Mouse (Mus musculus) colon, adult 2 months (tissue): ENCODE results near the gene Pdk3. TPM values are rescaled to one million over a fixed set of nuclear protein-coding genes. Genes with fewer than 3 reads are reported as not detected.

ENCODE experiments used
- polyA plus RNA-seq: library from polyadenylated mRNA; depleted of rRNA; stranded (reverse); fragments of >200 nt; gene quantifications from 2 replicates; pipeline ENCODE4 v1.2.3, GENCODE M21; 2012; rRNA removed

The Pdk3 gene
- 12.0 and 12.3 TPM in 2 replicates for polyA plus RNA-seq

GRCm38 (mm10) chrX:93831561-93832336 lies at the start of gene Pdk3:
Gene Pdk3, minus strand, starts transcription at chrX:93832201.

Other genes starting within 250 kb of the Pdk3 start
- 0.22 and 0.29 TPM in 2 replicates for gene Pola1, start 200.0 kb downstream of the Pdk3 start, polyA plus RNA-seq
- 0.22 and 0.26 TPM in 2 replicates for gene Pcyt1b, start 177.3 kb downstream of the Pdk3 start, polyA plus RNA-seq
- gene AU015836, start 136.5 kb upstream of the Pdk3 start, polyA plus RNA-seq, result not detected in 2 replicates